1 mouse cellular context compared by ENCODE assay signal in genomic region chr5:23616270-23617103, GRCm38 (mm10).
TF ChIP-seq lines count a peak whose summit lies in the region.

No protein-coding gene starts in this region.

TF ChIP-seq in CH12.LX, 34 proteins besides CTCF, POLR2A, EP300 and RAD21 (continued from another document):
- peak; percentile 61; the same call in 1 of the 2 replicates for TF ChIP-seq ELF1 (IDR thresholded peaks at IDR 0.05; ENCODE audit: low read depth, low read length)
- TF ChIP-seq CHD2 (IDR thresholded peaks at IDR 0.05; ENCODE audit: low read length) = no peak
